Mouse (Mus musculus): ENCODE measurements around the gene Cblb.

- TF ChIP-seq POLR2A (IDR thresholded peaks at IDR 0.05; ENCODE audit: extremely low read depth, insufficient read depth, low read length): no peak
- no peak for TF ChIP-seq CTCF (IDR thresholded peaks at IDR 0.05; ENCODE audit: extremely low read depth, insufficient read depth, low read length)
Observed at GRCm38 (mm10) chr16:52184350-52184749, 153.3 kb downstream of the Cblb start.

Measured in cortical plate, adult 2 months (tissue).